Mouse (Mus musculus) stomach, postnatal 0 days (tissue): Measurements from ENCODE around the gene Rfpl4. TPM values are rescaled to one million over a fixed set of nuclear protein-coding genes. Genes with fewer than 3 reads are reported as not detected.
"Not testable (repeated sequence)": the region's sequence is repeated elsewhere in the genome, so short reads cannot be mapped to it uniquely, and the experiment has no call there.

ENCODE experiments used
- ATAC-seq: fragments of 200-750 bp; cut with Nextera tagmentation; 2 replicates; pipeline ENCODE4 v1.8.0; 2017; ENCODE audit not compliant: low FRiP score, low TSS enrichment
- DNase-seq: peaks from one replicate; pipeline ENCODE4 v3.0.0-alpha.2; 2016; ENCODE audit warnings: low spot score
- H3K27ac ChIP-seq: fragments of 300-500 bp; sonication (generic); replicated peaks from 2 replicates; pipeline ENCODE4 v1.5.1; 2014; ENCODE audit warnings: mild to moderate bottlenecking, control low read depth
- H3K27me3 ChIP-seq: fragments of 300-500 bp; sonication (generic); 2 replicates; pipeline ENCODE4 v1.6.1; 2014; ENCODE audit warnings: low read length; ENCODE audit not compliant: control insufficient read depth, insufficient read depth
- H3K36me3 ChIP-seq: fragments of 300-500 bp; sonication (generic); 2 replicates; pipeline ENCODE4 v1.6.1; 2014; ENCODE audit warnings: low read length, mixed read lengths; ENCODE audit not compliant: control insufficient read depth, insufficient read depth
- H3K4me1 ChIP-seq: fragments of 300-500 bp; sonication (generic); replicated peaks from 2 replicates; pipeline ENCODE4 v1.6.1; 2014; ENCODE audit warnings: antibody characterized with exemption; ENCODE audit not compliant: control insufficient read depth, insufficient read depth
- H3K4me2 ChIP-seq: fragments of 300-500 bp; sonication (generic); replicated peaks from 2 replicates; pipeline ENCODE4 v1.6.1; 2014; ENCODE audit warnings: low read depth, mild to moderate bottlenecking, control low read depth, moderate library complexity
- H3K4me3 ChIP-seq: fragments of 300-500 bp; sonication (generic); 2 replicates; pipeline ENCODE4 v1.5.1; 2014; ENCODE audit warnings: low read depth, low read length, control low read depth
- H3K9ac ChIP-seq: fragments of 300-500 bp; sonication (generic); 2 replicates; pipeline ENCODE4 v1.6.1; 2014; ENCODE audit warnings: mild to moderate bottlenecking, low read length, control low read depth, mixed read lengths
- H3K9me3 ChIP-seq: fragments of 300-500 bp; sonication (generic); 2 replicates; pipeline ENCODE4 v1.6.1; 2016; ENCODE audit warnings: low read length; ENCODE audit not compliant: control insufficient read depth
- CTCF ChIP-seq: IDR thresholded peaks from 2 replicates; pipeline ENCODE4 v1.5.1; 2016; ENCODE audit warnings: antibody characterized with exemption, low read depth, mild to moderate bottlenecking, moderate library complexity
- EP300 ChIP-seq: optimal IDR thresholded peaks from 2 replicates; pipeline ENCODE3; 2016; ENCODE audit warnings: antibody characterized with exemption
- WGBS: fragments of 180-500 bp; shearing (Covaris S2); extraction: QIAGEN DNeasy Blood & Tissue Kit; methylation state at CpG from one replicate; pipeline ENCODE4 v1.1.7; 2014; 5-methylcytosine and 5-hydroxymethylcytosine counted together
- polyA plus RNA-seq: library from polyadenylated mRNA; unstranded; fragments of >200 nt; fragmentation: Nextera tagmentation; extraction: Ambion mirVana; gene quantifications from 2 replicates; pipeline ENCODE4 v1.2.1, GENCODE M21; 2015

Gene Rfpl4
- polyA plus RNA-seq: not detected in 2 replicates

- DNase-seq (no peak), ATAC-seq (no peak)
- TF ChIP-seq EP300: no peak
- TF ChIP-seq CTCF: no peak
- no peak within 1 kb of the TSS for H3K27ac ChIP-seq
- H3K9me3 ChIP-seq: no peaks in the 10 kb centered on the region
- H3K4me2 ChIP-seq: no peak within 1 kb of the TSS
- no peak within 1 kb of the TSS for H3K4me3 ChIP-seq
- WGBS: 87% methylated on average over 3 of the region's 3 CpGs
- no peak within 1 kb of the TSS for H3K9ac ChIP-seq
- H3K4me1 ChIP-seq: no peaks in the 10 kb centered on the region
- H3K27me3 ChIP-seq: no peaks in the 10 kb centered on the region
- H3K36me3 ChIP-seq: no peaks in the 10 kb centered on the region
Measured at GRCm38 (mm10) chr7:5116850-5117249, at the start of gene Rfpl4. Gene Rfpl4 (minus strand): TSS chr7:5116950.

GRCm38 (mm10) chr7:5149570-5149969 lies 32.8 kb upstream of the Rfpl4 start, which contains the start of gene Vmn1r55:
Gene Vmn1r55 (minus strand): TSS chr7:5149670.
- H3K9me3 ChIP-seq, H3K4me1 ChIP-seq, H3K36me3 ChIP-seq, DNase-seq, H3K4me2 ChIP-seq, H3K27ac ChIP-seq, H3K9ac ChIP-seq, ATAC-seq, H3K27me3 ChIP-seq, H3K4me3 ChIP-seq: not testable (repeated sequence)

- TF ChIP-seq CTCF: peak; percentile 86
- no peak for TF ChIP-seq EP300
- Histone ChIP-seq H3K36me3 (no peaks in the 10 kb centered on the region), H3K9me3 (no peaks in the 10 kb centered on the region), H3K4me1 (no peaks in the 10 kb centered on the region), H3K4me3 (peak within 1 kb of the TSS; percentile 17), H3K27me3 (no peaks in the 10 kb centered on the region), H3K4me2 (peak within 1 kb of the TSS; percentile 59), H3K9ac (no peak within 1 kb of the TSS), H3K27ac (no peak within 1 kb of the TSS)
- DNase-seq (peak; percentile 80), ATAC-seq (peak; percentile 76; the same call in 1 of the 2 replicates)
- 18% methylated on average over 42 of the region's 42 CpGs for WGBS
Measured at GRCm38 (mm10) chr7:5125549-5126406, 9.0 kb upstream of the Rfpl4 start, which contains the start of gene Rasl2-9. Gene Rasl2-9 (minus strand): TSS chr7:5125950.

GRCm38 (mm10) chr7:5125078-5125477 lies 8.3 kb upstream of the Rfpl4 start:
- Histone ChIP-seq H3K9me3 (no peaks in the 10 kb centered on the region), H3K4me1 (no peaks in the 10 kb centered on the region), H3K27ac (no peak overlapping the region), H3K4me2 (no peak overlapping the region), H3K9ac (no peak overlapping the region), H3K27me3 (no peaks in the 10 kb centered on the region), H3K4me3 (no peak overlapping the region), H3K36me3 (no peaks in the 10 kb centered on the region)
- 80% methylated on average over 8 of the region's 8 CpGs for WGBS
- no peak for TF ChIP-seq EP300
- TF ChIP-seq CTCF: no peak
- no peak for DNase-seq
- ATAC-seq: no peak

GRCm38 (mm10) chr7:5112701-5113100 lies 4.0 kb downstream of the Rfpl4 start:
- Histone ChIP-seq H3K36me3 (no peaks in the 10 kb centered on the region), H3K4me2 (no peak overlapping the region), H3K4me1 (no peaks in the 10 kb centered on the region), H3K27me3 (no peaks in the 10 kb centered on the region), H3K9ac (no peak overlapping the region), H3K9me3 (no peaks in the 10 kb centered on the region), H3K4me3 (no peak overlapping the region), H3K27ac (no peak overlapping the region)
- TF ChIP-seq EP300: no peak
- TF ChIP-seq CTCF: no peak
- DNase-seq (no peak), ATAC-seq (no peak)
- 16% methylated on average over 3 of the region's 3 CpGs for WGBS

- Histone ChIP-seq H3K4me2 (no peak overlapping the region), H3K27ac (no peak overlapping the region), H3K4me3 (no peak overlapping the region), H3K9me3 (no peaks in the 10 kb centered on the region), H3K9ac (no peak overlapping the region), H3K27me3 (no peaks in the 10 kb centered on the region), H3K36me3 (no peaks in the 10 kb centered on the region), H3K4me1 (no peaks in the 10 kb centered on the region)
- no peak for DNase-seq
- WGBS: 79% methylated on average over 8 of the region's 8 CpGs
- TF ChIP-seq EP300 (no peak), CTCF (no peak)
- ATAC-seq: no peak
Measured at GRCm38 (mm10) chr7:5109301-5109700, 7.4 kb downstream of the Rfpl4 start.
